Mouse (Mus musculus): ENCODE measurements around the gene Zfp658. TPM values are rescaled to one million over a fixed set of nuclear protein-coding genes. Genes with fewer than 3 reads are reported as not detected.
A peak's percentile ranks its signal among the peaks of the same experiment; 100 is the strongest.

Zfp658 gene
- polyA plus RNA-seq, 1 experiment, result 11.8 TPM

DNA sequence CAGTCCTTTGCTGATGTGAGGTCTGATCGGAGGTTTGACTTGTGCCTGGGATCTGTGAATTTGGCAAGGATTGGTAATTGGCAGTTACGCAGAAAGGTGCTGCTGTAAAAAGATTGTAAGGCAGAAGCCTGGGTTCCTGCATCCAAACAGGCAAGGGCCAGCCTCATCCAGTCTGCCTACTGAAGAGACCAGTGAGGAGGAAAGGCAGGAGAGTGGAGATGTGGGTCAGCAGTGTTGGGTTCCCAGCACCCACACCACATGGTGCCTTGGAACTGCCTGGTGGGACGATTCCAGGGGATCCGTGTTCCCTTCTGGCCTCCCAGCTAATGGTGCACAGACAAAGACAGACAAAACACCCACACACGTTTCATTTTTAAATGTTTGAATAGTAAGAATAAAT, 18.5 kb downstream of the Zfp658 start:
- no peak for TF ChIP-seq CTCF (IDR thresholded peaks at IDR 0.05; ENCODE audit: borderline replicate concordance, extremely low read depth, insufficient read depth, insufficient read length)
- DNase-seq (ENCODE audit: low read depth), result peak; percentile 4

DNA sequence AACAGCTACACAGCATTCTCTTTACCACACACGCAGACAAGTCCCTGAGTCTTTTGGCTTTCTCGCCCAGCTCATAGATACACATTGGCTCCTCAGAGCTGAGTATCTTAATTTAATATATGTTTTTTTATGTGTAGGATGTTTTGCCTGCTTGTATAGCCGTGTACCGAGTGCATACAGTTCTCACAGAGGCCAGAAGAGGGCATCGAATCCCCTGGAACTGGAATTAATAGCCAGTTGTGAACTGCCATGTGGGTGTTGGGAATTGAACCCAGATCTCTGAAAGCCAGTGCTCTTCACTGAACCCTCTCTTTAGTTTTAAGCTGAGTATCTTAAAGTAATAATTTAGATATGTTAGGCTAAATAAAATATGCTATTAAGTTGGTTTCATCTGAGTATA, 22.7 kb downstream of the Zfp658 start:
- no peak for DNase-seq (ENCODE audit: low read depth)
- TF ChIP-seq POLR2A (IDR thresholded peaks at IDR 0.05; ENCODE audit: borderline replicate concordance, extremely low read depth, insufficient read depth, insufficient read length, poor library complexity, severe bottlenecking) (no peak), CTCF (IDR thresholded peaks at IDR 0.05; ENCODE audit: borderline replicate concordance, extremely low read depth, insufficient read depth, insufficient read length) (no peak)

DNA sequence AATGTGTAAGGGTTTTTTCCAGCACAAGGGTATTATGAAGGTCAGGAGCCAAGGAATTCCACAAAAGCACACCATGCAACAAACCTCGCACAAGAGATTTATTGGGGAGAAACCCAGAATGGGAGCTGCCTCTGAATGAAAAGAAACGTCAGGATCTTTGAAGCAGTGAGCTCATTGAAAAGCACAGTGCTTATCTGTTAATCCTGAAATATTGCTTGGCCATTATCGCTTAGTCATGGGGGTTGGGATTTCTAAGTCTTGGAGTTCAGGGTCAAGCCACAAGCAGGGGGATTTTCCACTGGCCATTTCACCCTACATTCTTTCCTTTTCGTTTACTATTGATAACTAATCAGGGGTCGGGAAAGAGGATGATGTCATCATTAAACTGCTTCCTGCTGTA, 39.8 kb downstream of the Zfp658 start:
- DNase-seq (ENCODE audit: low read depth), result peak; percentile 37
- TF ChIP-seq POLR2A (IDR thresholded peaks at IDR 0.05; ENCODE audit: borderline replicate concordance, extremely low read depth, insufficient read depth, insufficient read length, poor library complexity, severe bottlenecking) (no peak), CTCF (IDR thresholded peaks at IDR 0.05; ENCODE audit: borderline replicate concordance, extremely low read depth, insufficient read depth, insufficient read length) (no peak)

DNA sequence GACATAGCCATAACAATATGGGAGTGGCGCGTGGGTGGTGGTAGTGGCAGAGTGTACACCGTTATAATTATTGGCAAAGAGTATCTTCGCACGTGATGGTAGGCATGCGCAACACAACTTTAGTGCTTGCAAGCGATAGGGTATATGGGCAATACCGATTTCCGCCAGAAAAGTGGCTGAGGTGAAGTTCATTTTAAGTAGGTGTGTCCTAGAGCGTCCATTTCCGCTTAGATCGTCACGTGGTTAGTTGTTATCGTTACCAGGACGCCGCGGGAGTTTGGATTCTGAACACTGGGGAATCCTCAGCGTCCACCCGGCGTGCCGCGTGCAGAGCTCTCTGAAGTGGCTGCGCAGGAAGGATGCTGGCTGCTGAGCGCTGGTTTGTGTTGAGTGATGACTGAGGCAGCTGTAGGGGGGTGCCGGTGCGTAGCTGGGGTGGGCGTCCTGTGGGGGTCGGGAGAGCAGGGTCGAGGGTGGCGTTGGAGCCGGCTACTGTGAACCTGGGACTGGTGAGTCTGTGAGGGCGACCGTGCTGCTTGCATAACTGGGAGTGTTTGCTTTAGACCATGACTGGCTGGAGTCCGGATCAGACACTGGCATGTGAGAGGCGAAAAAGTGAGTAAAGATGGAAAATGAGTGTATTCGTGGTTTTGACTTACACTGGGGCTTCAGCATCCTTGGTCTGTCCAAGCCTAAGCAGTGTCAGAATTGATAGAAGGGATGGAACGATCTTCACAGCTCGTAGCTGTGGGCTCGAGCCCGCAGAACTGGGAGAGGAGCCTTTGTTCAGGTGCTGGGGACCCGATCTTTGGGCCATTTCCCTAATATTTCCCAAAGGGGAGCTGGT, 45.1 kb downstream of the Zfp658 start, which contains the start of gene Zfp819:
Gene Zfp819 (plus strand): TSS at position 274 of the 847 bp plus-strand sequence.
- no peak for TF ChIP-seq POLR2A (IDR thresholded peaks at IDR 0.05; ENCODE audit: borderline replicate concordance, extremely low read depth, insufficient read depth, insufficient read length, poor library complexity, severe bottlenecking)
- no peak for TF ChIP-seq CTCF (IDR thresholded peaks at IDR 0.05; ENCODE audit: borderline replicate concordance, extremely low read depth, insufficient read depth, insufficient read length)
- DNase-seq (ENCODE audit: low read depth), result peak; percentile 88

DNA sequence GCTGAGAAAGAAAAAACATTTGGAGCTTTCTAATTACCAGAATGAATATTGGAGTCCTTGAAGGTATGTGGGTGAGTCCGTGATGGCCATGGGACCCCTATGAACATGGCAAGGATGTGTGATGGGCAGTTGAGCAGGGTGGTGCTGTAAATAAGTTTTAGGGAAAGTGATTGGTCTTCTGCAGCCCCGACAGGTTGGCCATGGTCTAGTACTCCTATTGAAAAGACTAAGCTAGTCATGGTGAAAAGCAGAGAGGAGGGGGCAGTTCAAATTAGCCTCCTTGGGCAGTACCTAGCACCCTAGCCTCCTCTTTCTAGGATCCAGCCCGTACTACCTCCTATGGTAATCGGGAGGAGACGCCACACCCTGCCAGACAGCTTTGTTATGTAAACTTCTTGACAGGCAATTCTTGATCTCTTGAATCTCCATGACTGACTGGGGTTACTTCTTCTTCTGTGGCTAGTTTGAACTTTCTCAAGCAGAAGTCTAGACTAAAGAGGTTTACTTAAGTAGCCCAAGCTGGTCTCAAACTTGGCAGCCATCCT, 45.8 kb downstream of the Zfp658 start:
- DNase-seq (ENCODE audit: low read depth), result no peak
- TF ChIP-seq CTCF (IDR thresholded peaks at IDR 0.05; ENCODE audit: borderline replicate concordance, extremely low read depth, insufficient read depth, insufficient read length), result no peak
- no peak for TF ChIP-seq POLR2A (IDR thresholded peaks at IDR 0.05; ENCODE audit: borderline replicate concordance, extremely low read depth, insufficient read depth, insufficient read length, poor library complexity, severe bottlenecking)

DNA sequence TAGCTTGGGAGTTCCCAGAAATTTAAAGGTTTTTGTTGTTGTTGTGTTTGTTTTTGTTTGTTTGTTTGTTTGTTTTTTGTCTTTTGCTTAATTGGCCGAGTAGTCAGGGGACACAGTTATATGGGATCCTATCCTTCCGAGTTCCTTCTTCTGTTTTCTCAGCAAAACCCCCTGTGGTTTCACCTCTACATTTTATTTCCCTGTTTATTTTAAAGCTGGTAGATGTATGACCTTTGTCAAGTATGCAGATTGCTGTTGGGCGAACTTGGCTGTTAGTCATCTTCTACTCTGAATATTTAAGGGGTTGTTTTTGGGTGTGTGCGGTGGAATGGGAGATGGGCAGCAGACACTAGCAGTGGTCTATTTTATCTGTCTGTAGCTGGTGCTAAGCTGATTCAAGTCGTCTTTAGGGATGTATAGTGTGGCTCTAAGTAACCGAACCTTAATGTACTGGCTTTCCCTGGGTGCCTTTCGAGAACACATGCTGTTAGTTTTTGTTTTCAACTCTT, 46.3 kb downstream of the Zfp658 start:
- no peak for TF ChIP-seq CTCF (IDR thresholded peaks at IDR 0.05; ENCODE audit: borderline replicate concordance, extremely low read depth, insufficient read depth, insufficient read length)
- TF ChIP-seq POLR2A (IDR thresholded peaks at IDR 0.05; ENCODE audit: borderline replicate concordance, extremely low read depth, insufficient read depth, insufficient read length, poor library complexity, severe bottlenecking), result no peak
- no peak for DNase-seq (ENCODE audit: low read depth)

DNA sequence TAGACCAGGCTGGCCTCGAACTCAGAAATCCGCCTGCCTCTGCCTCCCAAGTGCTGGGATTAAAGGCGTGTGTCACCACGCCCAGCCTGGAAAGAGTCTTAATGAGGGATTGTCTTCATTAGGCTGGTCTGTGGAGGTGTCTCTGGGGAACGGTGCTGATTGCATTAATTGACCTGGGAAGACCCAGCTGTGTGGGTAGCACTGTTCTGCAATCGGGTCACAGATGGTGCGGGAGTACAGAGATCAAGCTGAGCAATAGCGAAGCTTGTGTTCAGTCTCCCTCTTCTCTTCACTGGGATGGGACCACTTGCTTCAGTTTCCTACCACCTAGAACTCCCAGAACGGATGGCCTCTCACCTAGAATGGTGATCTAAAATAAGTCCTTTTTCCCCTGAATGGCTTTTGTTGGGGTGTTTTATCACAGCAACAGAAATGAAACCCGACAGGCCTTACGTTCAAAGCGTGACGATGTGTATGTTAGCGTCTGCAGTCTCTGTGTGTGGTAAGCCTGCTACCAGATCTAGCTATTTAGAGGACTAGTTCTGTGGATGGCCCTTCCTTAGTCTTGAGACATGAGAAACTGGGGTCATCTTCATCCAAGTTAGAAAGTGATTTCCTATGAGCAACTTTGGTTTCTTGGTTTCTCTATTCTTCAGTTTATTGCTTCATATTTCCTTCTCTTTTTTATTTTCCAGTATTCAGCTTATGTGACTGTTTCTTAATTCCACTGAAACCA, 51.9 kb downstream of the Zfp658 start:
- no peak for DNase-seq (ENCODE audit: low read depth)
- TF ChIP-seq CTCF (IDR thresholded peaks at IDR 0.05; ENCODE audit: borderline replicate concordance, extremely low read depth, insufficient read depth, insufficient read length) (no peak), POLR2A (IDR thresholded peaks at IDR 0.05; ENCODE audit: borderline replicate concordance, extremely low read depth, insufficient read depth, insufficient read length, poor library complexity, severe bottlenecking) (no peak)

DNA sequence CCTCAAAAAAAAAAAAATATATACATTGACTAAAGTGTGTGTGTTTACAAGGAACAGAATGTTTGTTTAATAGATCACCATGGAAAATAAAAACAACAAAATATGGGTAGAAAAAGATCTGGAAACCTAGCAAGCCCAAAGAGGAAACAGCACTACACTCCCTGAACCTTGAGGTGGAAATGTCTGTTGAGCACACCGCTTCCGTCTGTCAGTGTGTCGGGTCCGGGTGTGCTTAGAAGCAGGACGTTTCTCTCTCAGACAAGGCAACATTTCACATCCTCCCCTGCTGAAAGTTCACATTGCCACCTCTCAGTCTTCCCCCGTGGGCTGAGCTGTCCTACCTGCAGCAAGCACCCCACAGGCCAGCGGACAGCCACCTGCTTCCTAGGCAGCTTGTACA, 60.9 kb downstream of the Zfp658 start:
- no peak for DNase-seq (ENCODE audit: low read depth)
- no peak for TF ChIP-seq POLR2A (IDR thresholded peaks at IDR 0.05; ENCODE audit: borderline replicate concordance, extremely low read depth, insufficient read depth, insufficient read length, poor library complexity, severe bottlenecking)
- no peak for TF ChIP-seq CTCF (IDR thresholded peaks at IDR 0.05; ENCODE audit: borderline replicate concordance, extremely low read depth, insufficient read depth, insufficient read length)

DNA sequence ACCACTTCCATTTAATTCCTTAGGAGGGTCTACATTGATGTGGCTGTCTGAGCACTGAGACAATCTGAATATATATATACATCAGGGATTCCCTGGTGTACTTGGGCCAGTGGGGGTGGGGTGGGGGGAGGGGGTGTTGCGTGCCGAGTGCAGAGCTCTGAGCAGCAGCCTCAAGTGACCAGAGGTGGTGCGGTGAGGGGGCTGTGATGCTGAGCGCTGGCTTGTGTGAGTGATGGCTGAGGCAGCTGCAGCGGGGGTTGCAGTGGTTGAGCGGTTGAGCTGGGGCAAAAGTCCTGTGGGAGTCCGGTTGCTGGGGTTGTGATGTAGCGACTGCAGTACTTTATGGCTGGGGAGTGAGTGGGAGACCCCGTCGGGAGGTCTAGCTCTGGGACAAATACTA, 61.8 kb downstream of the Zfp658 start:
- TF ChIP-seq CTCF (IDR thresholded peaks at IDR 0.05; ENCODE audit: borderline replicate concordance, extremely low read depth, insufficient read depth, insufficient read length) (no peak), POLR2A (IDR thresholded peaks at IDR 0.05; ENCODE audit: borderline replicate concordance, extremely low read depth, insufficient read depth, insufficient read length, poor library complexity, severe bottlenecking) (no peak)
- DNase-seq (ENCODE audit: low read depth), result no peak

Other genes with a start within 250 kb of the Zfp658 start
- gene Zfp715, start 249.0 kb upstream of the Zfp658 start, polyA plus RNA-seq (2012; rRNA removed), result 13.1 and 16.9 TPM in 2 replicates
- 0.07 and 0.09 TPM in 2 replicates for gene Siglecf, start 210.9 kb upstream of the Zfp658 start, polyA plus RNA-seq (2012; rRNA removed)
- 0.03 and 0.05 TPM in 2 replicates for gene Siglecg, start 154.1 kb upstream of the Zfp658 start, polyA plus RNA-seq (2012; rRNA removed)
- gene Lim2, start 134.6 kb upstream of the Zfp658 start, polyA plus RNA-seq (2012; rRNA removed), result 0.10 and 0.16 TPM in 2 replicates
- gene Nkg7, start 125.2 kb upstream of the Zfp658 start, polyA plus RNA-seq (2012; rRNA removed), result 0.08 TPM in 1 of 2 replicates, not detected in the other
- gene Cldnd2, start 121.5 kb upstream of the Zfp658 start, polyA plus RNA-seq (2012; rRNA removed), result not detected in 2 replicates
- gene Etfb, start 118.2 kb upstream of the Zfp658 start, polyA plus RNA-seq (2012; rRNA removed), result 69.0 and 71.0 TPM in 2 replicates
- gene Gm45233, start 118.1 kb upstream of the Zfp658 start, polyA plus RNA-seq (2012; rRNA removed), result 1.2 and 1.3 TPM in 2 replicates
- 7.0 and 9.5 TPM in 2 replicates for gene Vsig10l, start 99.1 kb upstream of the Zfp658 start, polyA plus RNA-seq (2012; rRNA removed)
- 96.2 and 140 TPM in 2 replicates for gene Iglon5, start 72.2 kb upstream of the Zfp658 start, polyA plus RNA-seq (2012; rRNA removed)
- gene 4931406B18Rik, start 56.3 kb upstream of the Zfp658 start, polyA plus RNA-seq (2012; rRNA removed), result 0.04 TPM in 1 of 2 replicates, not detected in the other
- 1.5 and 1.7 TPM in 2 replicates for gene Cd33, start 17.8 kb upstream of the Zfp658 start, polyA plus RNA-seq (2012; rRNA removed)
- 7.6 and 9.2 TPM in 2 replicates for gene Zfp719, start 17.4 kb downstream of the Zfp658 start, polyA plus RNA-seq (2012; rRNA removed)
- gene Zfp819, start 44.9 kb downstream of the Zfp658 start, polyA plus RNA-seq (2012; rRNA removed), result 0.47 and 0.57 TPM in 2 replicates
- 0.05 TPM in 1 of 2 replicates, not detected in the other for gene Ceacam18, start 72.5 kb downstream of the Zfp658 start, polyA plus RNA-seq (2012; rRNA removed)
- gene Siglece, start 97.9 kb downstream of the Zfp658 start, polyA plus RNA-seq (2012; rRNA removed), result 0.19 and 0.27 TPM in 2 replicates
- gene Ctu1, start 109.8 kb downstream of the Zfp658 start, polyA plus RNA-seq (2012; rRNA removed), result 25.4 and 27.8 TPM in 2 replicates
- gene Klk14, start 128.2 kb downstream of the Zfp658 start, polyA plus RNA-seq (2012; rRNA removed), result 0.11 and 0.16 TPM in 2 replicates
- 0.04 and 0.14 TPM in 2 replicates for gene Klk13, start 150.3 kb downstream of the Zfp658 start, polyA plus RNA-seq (2012; rRNA removed)
- not detected in 2 replicates for gene Klk12, start 206.6 kb downstream of the Zfp658 start, polyA plus RNA-seq (2012; rRNA removed)
- gene Klk11, start 212.3 kb downstream of the Zfp658 start, polyA plus RNA-seq (2012; rRNA removed), result 0.35 TPM in 1 of 2 replicates, not detected in the other
- gene Klk10, start 218.8 kb downstream of the Zfp658 start, polyA plus RNA-seq (2012; rRNA removed), result 0.21 and 0.49 TPM in 2 replicates
- gene Klk9, start 229.6 kb downstream of the Zfp658 start, polyA plus RNA-seq (2012; rRNA removed), result not detected in 2 replicates
- 3.2 and 4.8 TPM in 2 replicates for gene Klk8, start 235.3 kb downstream of the Zfp658 start, polyA plus RNA-seq (2012; rRNA removed)
- gene Klk7, start 249.0 kb downstream of the Zfp658 start, polyA plus RNA-seq (2012; rRNA removed), result 0.05 and 0.08 TPM in 2 replicates